Mouse (Mus musculus): ENCODE data around the gene Gm26938. TPM values are rescaled to one million over a fixed set of nuclear protein-coding genes. Genes with fewer than 3 reads are reported as not detected.

Gm26938 gene
- not detected in 2 replicates for polyA plus RNA-seq (2012; rRNA removed)

DNA sequence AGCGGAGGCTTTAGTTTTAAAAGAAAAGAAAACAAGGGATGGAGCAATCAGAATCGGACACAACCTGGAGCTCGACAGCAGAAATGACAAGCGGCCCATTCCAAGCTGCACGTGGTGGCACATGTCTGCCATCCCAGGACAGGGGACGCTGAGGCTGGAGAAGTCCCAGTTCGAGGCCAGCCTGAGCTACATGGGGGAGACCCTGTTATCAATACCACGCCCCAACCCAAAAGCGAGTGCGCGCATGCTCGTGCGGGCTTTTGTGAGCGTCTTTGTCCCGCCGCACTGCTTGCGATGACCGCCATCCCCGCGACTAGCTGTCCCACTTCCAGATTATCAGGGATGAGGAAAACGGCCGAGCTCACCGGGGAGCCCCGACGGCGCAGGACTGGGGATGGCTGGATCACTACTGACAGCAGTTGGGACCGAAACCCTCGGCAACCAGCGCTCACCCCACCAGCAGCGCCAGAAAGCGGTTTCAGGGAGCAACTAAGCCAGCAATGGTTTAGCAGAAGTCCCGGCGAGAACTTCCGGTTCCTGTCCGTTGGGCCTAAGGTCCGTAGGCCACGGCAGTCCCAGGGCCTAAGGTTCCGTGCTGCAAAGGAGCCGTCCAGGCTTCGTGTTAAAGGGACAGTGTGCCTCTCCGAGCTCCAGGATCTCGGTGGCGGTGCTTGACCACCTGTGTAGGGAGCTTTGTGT is at the start of gene Gm26938, which contains the start of gene Psmg3:
Gm26938 (minus strand) TSS at position 51 of the 699 bp plus-strand sequence.
Psmg3 (minus strand) TSS at position 529 of the 699 bp plus-strand sequence.
- peak within 1 kb of the TSS; percentile 92 for H3K4me3 ChIP-seq (replicated peaks; ENCODE audit: extremely low read depth, low read depth, low read length)
- WGBS, result under 1% methylated on average over 43 of the region's 43 CpGs
- peak; percentile 90; the same call in 1 of the 2 replicates for TF ChIP-seq POLR2A (IDR thresholded peaks at IDR 0.05; ENCODE audit: borderline replicate concordance, extremely low read depth, low read depth, low read length)
- no peak for TF ChIP-seq CTCF (IDR thresholded peaks at IDR 0.05; ENCODE audit: insufficient read depth, low read length)
- H3K4me1 ChIP-seq (ENCODE audit: control insufficient read depth, insufficient read depth, low read length), result peaks cover 12% of the 10 kb centered on the region
- DNase-seq, result peak; percentile 96

DNA sequence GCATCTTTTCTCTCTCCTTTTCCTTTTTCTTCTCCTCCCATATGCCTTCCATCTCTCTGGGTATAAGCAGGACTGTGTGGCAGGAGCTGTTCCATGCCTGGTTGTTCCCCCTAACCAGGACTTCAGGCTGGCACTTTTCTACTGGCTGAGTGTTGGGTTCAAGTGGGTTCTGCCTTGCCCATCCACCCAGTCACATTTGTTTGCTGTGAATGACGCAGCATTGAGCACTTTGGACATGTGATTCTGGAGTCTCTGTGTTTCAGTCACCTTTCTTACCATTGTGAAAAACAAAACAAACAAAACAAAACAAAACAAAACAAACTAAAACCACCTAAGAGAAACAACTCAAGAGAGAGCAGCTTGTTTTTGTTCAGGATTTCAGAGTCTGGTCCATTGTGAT is 45.3 kb upstream of the Gm26938 start:
- Histone ChIP-seq H3K4me1 (ENCODE audit: control insufficient read depth, insufficient read depth, low read length) (no peaks in the 10 kb centered on the region), H3K4me3 (replicated peaks; ENCODE audit: extremely low read depth, low read depth, low read length) (no peak overlapping the region)
- TF ChIP-seq CTCF (IDR thresholded peaks at IDR 0.05; ENCODE audit: insufficient read depth, low read length) (no peak), POLR2A (IDR thresholded peaks at IDR 0.05; ENCODE audit: borderline replicate concordance, extremely low read depth, low read depth, low read length) (no peak)
- DNase-seq, result peak; percentile 13
- WGBS, result 57% methylated on average over 1 of the region's 1 CpGs

DNA sequence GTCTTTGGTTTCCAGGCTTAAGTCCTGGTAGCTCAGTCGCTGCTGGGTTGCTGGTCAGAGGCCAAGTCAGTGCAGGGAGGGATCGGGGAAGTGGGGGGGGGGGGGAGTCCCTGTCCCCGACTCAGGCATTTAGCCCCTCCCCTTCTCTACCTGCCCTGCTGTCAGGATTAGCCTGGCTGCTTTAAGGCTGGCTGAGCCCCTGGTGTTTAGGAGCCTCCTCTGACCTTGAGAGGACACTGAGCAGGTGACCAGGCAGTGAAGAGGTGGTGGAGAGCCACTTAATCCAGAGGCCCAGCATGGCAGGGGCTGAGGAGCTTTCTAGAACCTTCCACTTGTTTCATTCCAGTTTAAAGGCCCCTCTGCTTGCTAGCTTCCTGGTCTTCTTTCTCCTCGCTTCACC is 44.7 kb upstream of the Gm26938 start:
- 14% methylated on average over 4 of the region's 4 CpGs for WGBS
- Histone ChIP-seq H3K4me1 (ENCODE audit: control insufficient read depth, insufficient read depth, low read length) (no peaks in the 10 kb centered on the region), H3K4me3 (replicated peaks; ENCODE audit: extremely low read depth, low read depth, low read length) (no peak overlapping the region)
- TF ChIP-seq CTCF (IDR thresholded peaks at IDR 0.05; ENCODE audit: insufficient read depth, low read length), result no peak
- DNase-seq, result peak; percentile 39

DNA sequence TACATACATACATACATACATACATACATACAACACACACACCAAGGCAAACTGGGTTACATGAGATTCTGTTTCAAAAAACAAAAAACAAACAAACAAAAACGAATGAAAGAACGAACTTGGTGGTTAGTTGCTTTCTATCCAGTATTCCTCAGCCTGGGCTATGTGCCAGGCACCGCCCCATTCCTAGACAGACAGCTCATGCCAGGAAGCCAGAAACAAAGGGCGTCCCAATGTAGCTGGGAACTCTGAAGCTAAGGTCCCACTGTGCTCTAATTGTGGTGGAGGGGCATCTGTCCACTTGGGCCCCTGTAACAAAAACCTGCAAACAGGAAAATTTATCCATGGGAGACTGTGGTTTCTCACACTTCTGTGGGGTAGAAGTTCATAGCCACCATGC is 36.6 kb upstream of the Gm26938 start:
- Histone ChIP-seq H3K4me1 (ENCODE audit: control insufficient read depth, insufficient read depth, low read length) (no peaks in the 10 kb centered on the region), H3K4me3 (replicated peaks; ENCODE audit: extremely low read depth, low read depth, low read length) (no peak overlapping the region)
- 12% methylated on average over 4 of the region's 4 CpGs for WGBS
- DNase-seq, result peak; percentile 63
- TF ChIP-seq CTCF (IDR thresholded peaks at IDR 0.05; ENCODE audit: insufficient read depth, low read length), result no peak
- TF ChIP-seq POLR2A (IDR thresholded peaks at IDR 0.05; ENCODE audit: borderline replicate concordance, extremely low read depth, low read depth, low read length), result no peak

DNA sequence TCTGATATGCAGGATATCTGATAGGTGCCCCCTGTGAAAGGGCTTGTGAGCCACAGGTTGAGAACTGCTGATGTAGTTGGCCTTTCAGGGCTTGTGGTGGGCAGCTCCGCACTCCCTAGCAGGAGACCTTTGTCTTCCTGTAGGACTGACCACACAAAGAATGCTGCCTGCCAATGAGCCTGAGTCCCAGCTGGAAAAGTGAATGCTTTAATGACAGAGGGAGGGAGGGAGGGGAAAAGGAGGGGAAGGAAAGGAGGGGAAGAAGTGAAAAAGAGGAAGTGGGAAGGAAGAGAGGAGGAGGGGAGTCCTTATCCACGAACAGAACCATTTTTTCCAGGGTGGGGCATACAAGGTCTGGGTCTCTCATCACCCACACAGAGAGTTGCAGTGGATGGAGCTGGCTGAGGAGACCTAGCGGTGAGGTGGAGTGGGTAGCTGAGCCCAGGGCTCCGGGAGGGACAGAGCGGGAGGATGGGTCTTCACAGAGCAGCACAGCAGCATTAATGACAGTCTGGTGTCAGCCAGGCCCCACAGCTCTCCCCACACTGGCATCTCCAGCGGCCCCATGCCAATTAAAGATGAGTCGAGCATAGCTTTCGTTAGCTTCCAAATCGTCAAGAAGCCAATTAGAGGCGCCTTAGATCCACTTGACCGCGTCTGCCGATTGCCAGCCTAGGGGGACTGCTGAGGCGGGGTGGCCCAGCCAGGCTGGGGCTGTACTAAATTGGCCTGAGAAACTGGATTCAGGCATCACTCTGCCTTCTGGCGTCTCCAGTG is 34.3 kb upstream of the Gm26938 start:
- DNase-seq, result no peak
- no peak for TF ChIP-seq CTCF (IDR thresholded peaks at IDR 0.05; ENCODE audit: insufficient read depth, low read length)
- TF ChIP-seq POLR2A (IDR thresholded peaks at IDR 0.05; ENCODE audit: borderline replicate concordance, extremely low read depth, low read depth, low read length), result no peak
- H3K4me3 ChIP-seq (replicated peaks; ENCODE audit: extremely low read depth, low read depth, low read length), result no peak overlapping the region
- WGBS, result 61% methylated on average over 15 of the region's 15 CpGs
- H3K4me1 ChIP-seq (ENCODE audit: control insufficient read depth, insufficient read depth, low read length), result no peaks in the 10 kb centered on the region

DNA sequence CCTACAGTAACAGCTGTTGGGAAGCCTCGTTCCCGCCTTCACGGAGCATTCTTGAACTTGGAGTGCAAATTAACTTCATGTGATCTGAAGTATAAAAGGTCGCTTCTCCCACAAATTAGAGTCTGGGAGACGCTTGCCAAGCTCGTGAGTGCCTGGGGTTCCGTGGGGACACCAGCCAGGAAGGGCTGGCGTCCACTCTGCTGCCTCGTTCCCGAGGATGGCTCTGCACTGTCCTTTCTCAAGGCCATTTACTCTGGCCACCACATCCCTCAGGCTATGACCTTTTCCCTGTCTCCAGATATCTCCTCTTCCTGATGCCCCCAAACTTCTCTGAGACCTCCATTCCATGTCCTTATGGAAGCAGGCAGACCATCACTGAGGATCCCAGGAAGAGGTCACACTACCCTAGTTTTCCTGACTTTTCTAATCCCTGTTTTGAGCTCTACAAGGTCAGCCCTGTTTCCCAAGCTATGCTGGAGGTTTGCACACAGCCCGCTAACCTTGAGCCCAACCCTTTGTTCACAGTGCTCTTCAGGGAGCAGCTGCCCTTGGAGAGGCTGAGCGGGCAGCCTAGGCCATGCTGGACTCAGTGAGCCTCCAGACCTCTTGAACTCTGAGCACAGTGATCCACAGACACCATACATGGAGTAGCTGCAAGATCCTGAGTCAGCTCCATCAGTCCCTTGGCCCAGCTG is 23.6 kb upstream of the Gm26938 start:
- DNase-seq, result no peak
- Histone ChIP-seq H3K4me3 (replicated peaks; ENCODE audit: extremely low read depth, low read depth, low read length) (no peak overlapping the region), H3K4me1 (ENCODE audit: control insufficient read depth, insufficient read depth, low read length) (no peaks in the 10 kb centered on the region)
- TF ChIP-seq CTCF (IDR thresholded peaks at IDR 0.05; ENCODE audit: insufficient read depth, low read length) (no peak), POLR2A (IDR thresholded peaks at IDR 0.05; ENCODE audit: borderline replicate concordance, extremely low read depth, low read depth, low read length) (no peak)
- WGBS, result 69% methylated on average over 12 of the region's 12 CpGs

DNA sequence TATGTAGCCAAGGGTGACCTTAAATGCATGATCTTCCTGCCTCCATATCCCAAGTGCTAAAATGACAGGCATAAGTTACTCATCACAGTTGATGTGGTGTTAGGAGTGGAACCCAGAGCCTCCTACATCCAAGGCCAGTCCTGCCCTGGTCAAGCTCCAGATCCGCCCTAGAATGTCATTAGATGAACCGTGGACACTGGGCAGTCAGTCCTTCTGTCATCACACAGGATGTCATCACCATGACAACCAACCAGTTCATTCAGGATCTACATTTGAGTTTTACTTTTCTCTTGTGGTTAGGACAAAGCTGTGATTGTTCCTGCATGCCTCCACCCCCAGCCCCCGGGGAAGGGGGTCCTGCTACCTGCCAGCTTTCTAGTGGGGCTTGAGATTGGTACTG is 12.9 kb upstream of the Gm26938 start:
- H3K4me3 ChIP-seq (replicated peaks; ENCODE audit: extremely low read depth, low read depth, low read length), result no peak overlapping the region
- 33% methylated on average over 3 of the region's 3 CpGs for WGBS
- no peak for DNase-seq
- no peaks in the 10 kb centered on the region for H3K4me1 ChIP-seq (ENCODE audit: control insufficient read depth, insufficient read depth, low read length)
- TF ChIP-seq CTCF (IDR thresholded peaks at IDR 0.05; ENCODE audit: insufficient read depth, low read length), result no peak
- TF ChIP-seq POLR2A (IDR thresholded peaks at IDR 0.05; ENCODE audit: borderline replicate concordance, extremely low read depth, low read depth, low read length), result no peak

DNA sequence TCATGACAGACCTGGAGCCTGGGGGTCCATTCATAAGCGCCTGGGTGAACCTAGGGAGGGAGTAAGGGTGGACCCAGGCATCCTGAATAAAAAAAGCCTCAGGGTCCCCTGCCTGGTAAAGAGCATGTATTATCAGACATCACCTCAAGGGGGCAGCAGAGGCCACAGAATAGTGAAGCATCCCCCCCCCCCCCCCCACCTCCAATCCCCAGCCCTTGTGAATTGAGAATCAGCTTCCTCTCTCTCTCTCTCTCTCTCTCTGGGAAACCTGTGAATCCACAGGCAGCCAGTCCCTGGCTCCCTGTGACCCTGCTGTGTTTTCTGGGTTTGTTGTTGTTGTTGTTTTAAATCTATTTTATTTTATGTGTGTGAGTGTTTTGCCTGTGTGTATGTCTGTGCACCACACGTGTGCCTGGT is 12.3 kb upstream of the Gm26938 start:
- peak; percentile 57 for DNase-seq
- Histone ChIP-seq H3K4me3 (replicated peaks; ENCODE audit: extremely low read depth, low read depth, low read length) (no peak overlapping the region), H3K4me1 (ENCODE audit: control insufficient read depth, insufficient read depth, low read length) (no peaks in the 10 kb centered on the region)
- TF ChIP-seq POLR2A (IDR thresholded peaks at IDR 0.05; ENCODE audit: borderline replicate concordance, extremely low read depth, low read depth, low read length), result no peak
- peak; percentile 29; the same call in 1 of the 2 replicates for TF ChIP-seq CTCF (IDR thresholded peaks at IDR 0.05; ENCODE audit: insufficient read depth, low read length)
- WGBS, result 10% methylated on average over 2 of the region's 2 CpGs

DNA sequence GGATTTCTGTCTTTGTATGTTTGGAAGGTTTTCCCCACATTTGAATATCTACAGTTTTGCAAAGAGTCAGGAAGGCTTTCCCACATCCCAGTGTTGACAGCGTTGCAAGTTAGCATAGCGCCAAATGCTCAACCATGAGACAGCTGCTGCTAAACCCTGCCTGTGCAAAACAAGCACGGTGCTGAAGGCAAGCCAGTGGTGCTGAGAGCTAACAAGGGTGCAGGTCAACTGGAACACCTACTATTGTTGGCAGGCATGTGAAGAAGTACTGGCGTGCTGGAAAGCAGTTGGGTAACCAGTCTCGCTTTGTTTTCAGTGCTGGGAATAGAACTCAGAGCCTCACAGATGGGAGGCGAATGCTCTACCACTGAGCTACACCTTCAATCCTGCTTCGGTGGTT is 9.5 kb upstream of the Gm26938 start:
- no peak for DNase-seq
- no peak for TF ChIP-seq POLR2A (IDR thresholded peaks at IDR 0.05; ENCODE audit: borderline replicate concordance, extremely low read depth, low read depth, low read length)
- no peak for TF ChIP-seq CTCF (IDR thresholded peaks at IDR 0.05; ENCODE audit: insufficient read depth, low read length)
- no peaks in the 10 kb centered on the region for H3K4me1 ChIP-seq (ENCODE audit: control insufficient read depth, insufficient read depth, low read length)
- 81% methylated on average over 7 of the region's 7 CpGs for WGBS
- H3K4me3 ChIP-seq (replicated peaks; ENCODE audit: extremely low read depth, low read depth, low read length), result no peak overlapping the region

All from lung, adult 2 months (tissue).